Mouse (Mus musculus): ENCODE results near the gene Hist1h4h. TPM values are rescaled to one million over a fixed set of nuclear protein-coding genes. Genes with fewer than 3 reads are reported as not detected.
"Not testable (repeated sequence)": the region's sequence is repeated elsewhere in the genome, so short reads cannot be mapped to it uniquely, and the experiment has no call there.

Hist1h4h gene
- total RNA-seq, 4 experiments from 2014 or later = 381 to 523 (median 406) TPM

DNA sequence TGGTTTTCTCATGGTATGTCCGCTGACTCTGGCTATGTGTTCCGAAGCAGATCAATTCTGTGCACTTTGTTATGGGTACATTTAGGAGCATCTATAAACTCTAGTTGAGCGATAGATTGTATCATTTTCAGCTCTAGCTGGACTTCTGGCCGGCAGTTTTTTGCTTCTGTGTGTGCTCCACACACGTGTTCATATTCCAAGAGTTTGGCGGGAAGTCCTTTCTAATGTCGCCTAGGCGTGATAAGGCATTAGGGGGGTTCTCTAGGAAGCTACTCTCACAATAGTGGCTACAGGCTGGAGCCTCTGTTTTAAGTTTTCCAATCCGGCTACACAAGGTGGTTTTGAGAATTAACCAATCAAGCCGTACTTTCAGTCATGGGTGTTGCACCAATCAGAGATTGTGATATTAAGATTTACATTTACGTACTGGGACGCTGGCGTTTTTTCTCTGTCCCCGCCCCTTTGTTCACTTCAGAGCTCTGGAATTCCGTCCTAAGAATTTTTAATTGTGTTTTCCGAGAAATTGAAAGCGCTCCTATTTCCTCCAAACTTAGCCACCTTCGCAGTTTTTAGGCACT lies 25.1 kb downstream of the Hist1h4h start:
- DNase-seq = peak; percentile 61

DNA sequence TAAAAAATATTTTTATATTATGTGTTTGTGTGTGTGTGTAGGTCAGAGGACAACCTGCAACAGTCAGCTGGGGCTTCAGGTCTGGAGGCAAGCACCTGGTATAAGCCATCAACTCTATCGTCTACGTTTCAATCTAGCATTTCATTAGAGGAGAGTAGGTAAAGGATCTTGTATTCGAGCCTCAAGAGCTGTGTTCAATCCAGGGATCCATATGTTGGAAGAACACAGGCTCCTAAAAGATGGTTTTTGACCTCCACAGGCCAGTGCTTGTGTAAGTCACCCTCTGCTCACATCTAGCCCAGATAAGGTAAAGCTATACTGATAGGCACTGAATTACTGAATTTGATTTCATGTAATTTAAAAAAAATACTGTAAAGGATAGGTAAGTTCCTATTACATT lies 26.1 kb downstream of the Hist1h4h start:
- no peak for DNase-seq

GRCm38 (mm10) chr13:23560699-23561098 lies 29.8 kb downstream of the Hist1h4h start:
- not testable (repeated sequence) for DNase-seq

GRCm38 (mm10) chr13:23561531-23561882 lies 30.7 kb downstream of the Hist1h4h start:
- DNase-seq = not testable (repeated sequence)

- peak; percentile 94 for DNase-seq
These were observed 31.2 kb downstream of the Hist1h4h start, which contains the start of gene Hist1h3e for GRCm38 (mm10) chr13:23561883-23562659. TSS of gene Hist1h3e (minus strand) at chr13:23562369.

GRCm38 (mm10) chr13:23562699-23563462 lies 32.0 kb downstream of the Hist1h4h start:
- no peak for DNase-seq

GRCm38 (mm10) chr13:23564482-23564881 lies 33.6 kb downstream of the Hist1h4h start:
- DNase-seq = no peak

DNA sequence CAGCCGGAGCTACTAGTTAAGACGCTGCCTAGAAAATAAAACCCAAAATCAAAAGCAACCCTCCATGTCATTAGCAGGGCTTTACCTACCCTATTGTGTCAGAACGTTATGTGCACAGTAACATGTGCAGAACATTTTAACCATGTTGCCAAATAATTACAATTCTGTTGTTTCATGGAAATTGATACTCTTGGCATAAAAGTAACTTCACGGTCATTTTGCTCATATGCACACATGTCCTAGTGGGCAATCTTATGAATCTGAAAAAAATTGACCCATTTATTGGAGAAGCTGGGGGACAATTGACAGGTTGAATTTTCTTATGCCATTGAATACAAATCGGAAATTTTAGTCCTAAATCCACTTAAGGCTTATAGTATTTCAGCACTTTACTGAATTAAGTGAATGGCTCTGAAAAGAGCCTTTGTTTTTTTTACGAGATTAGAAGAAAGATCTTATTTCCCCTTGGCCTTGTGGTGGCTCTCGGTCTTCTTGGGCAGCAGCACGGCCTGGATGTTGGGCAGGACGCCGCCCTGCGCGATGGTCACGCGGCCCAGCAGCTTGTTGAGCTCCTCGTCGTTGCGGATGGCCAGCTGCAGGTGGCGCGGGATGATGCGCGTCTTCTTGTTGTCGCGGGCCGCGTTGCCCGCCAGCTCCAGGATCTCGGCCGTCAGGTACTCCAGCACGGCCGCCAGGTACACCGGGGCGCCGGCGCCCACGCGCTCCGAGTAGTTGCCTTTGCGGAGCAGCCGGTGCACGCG lies 39.6 kb downstream of the Hist1h4h start:
- DNase-seq = not testable (repeated sequence)

DNA sequence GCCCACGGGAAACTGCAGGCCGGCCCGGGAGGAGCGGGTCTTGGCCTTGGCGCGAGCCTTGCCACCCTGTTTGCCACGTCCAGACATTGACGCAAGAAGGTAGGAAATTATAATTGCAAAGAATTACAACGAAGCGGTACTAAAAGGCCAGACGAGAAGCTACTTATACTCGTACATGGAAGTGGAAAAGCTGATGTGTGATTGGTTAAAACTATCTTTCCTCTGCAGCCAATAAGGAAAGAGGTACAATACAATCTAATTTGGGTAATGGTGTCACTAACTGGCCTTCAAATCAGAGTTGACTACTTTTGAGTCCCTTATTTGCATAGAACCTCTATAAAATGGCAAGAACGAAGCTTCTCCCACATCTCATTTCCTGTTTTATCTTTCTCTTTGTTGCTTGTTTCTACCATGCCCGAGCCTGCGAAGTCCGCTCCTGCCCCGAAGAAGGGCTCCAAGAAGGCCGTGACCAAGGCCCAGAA lies 40.2 kb downstream of the Hist1h4h start, which contains the start of the genes Hist1h2ae and Hist1h2bg:
Hist1h2ae (minus strand) TSS at position 199 of the 482 bp plus-strand sequence.
Hist1h2bg (plus strand) TSS at position 375 of the 482 bp plus-strand sequence.
- DNase-seq = peak; percentile 69

- DNase-seq = not testable (repeated sequence)
These were observed 40.8 kb downstream of the Hist1h4h start for GRCm38 (mm10) chr13:23571504-23572217.

GRCm38 (mm10) chr13:23572218-23573033 lies 41.6 kb downstream of the Hist1h4h start:
- no peak for DNase-seq

DNA sequence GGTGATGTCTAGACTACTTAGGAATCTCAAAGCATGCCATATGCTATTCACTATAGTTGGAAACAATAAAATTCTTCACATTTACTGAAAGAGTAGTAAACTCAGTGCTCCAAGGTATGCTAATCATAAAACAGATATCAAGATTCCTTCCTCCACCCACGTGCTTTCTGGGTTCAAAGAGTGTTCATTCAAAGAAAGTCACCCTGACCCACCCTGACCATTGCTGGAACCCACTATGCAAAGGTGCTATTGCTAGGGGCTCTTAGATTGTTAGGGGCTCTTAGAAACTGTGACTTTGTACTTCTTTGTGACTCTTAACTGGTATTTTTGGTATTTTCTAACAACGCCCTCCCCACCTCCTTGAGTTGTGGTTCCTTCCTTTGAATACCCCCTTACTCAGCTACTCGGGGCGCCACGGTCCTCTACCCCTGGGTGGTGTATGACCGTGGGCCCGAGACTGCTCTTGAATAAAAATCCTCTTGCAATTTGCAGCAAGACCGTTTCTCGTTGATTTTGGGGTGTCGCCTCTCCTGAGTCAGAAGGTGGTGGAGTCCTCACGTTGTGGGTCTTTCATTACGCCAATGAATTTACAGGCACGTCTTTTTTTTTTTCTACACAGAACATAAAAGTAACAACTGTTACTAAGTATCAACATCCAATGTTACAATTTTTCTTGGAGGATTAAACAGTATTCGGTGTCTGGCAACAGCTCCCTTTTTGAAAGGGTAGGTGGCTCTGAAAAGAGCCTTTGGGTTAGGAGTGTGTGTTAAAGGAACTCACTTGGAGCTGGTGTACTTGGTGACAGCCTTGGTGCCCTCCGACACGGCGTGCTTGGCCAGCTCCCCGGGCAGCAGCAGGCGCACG lies 42.4 kb downstream of the Hist1h4h start:
- DNase-seq = not testable (repeated sequence)

- DNase-seq = peak; percentile 89
These were observed 43.2 kb downstream of the Hist1h4h start, which contains the start of the genes Hist1h2bf and Hist1h2ad for GRCm38 (mm10) chr13:23573898-23574524. TSS of gene Hist1h2bf (minus strand) at chr13:23574196. TSS of gene Hist1h2ad (plus strand) at chr13:23574381.

- not testable (repeated sequence) for DNase-seq
These were observed 43.8 kb downstream of the Hist1h4h start for GRCm38 (mm10) chr13:23574546-23575170.

DNA sequence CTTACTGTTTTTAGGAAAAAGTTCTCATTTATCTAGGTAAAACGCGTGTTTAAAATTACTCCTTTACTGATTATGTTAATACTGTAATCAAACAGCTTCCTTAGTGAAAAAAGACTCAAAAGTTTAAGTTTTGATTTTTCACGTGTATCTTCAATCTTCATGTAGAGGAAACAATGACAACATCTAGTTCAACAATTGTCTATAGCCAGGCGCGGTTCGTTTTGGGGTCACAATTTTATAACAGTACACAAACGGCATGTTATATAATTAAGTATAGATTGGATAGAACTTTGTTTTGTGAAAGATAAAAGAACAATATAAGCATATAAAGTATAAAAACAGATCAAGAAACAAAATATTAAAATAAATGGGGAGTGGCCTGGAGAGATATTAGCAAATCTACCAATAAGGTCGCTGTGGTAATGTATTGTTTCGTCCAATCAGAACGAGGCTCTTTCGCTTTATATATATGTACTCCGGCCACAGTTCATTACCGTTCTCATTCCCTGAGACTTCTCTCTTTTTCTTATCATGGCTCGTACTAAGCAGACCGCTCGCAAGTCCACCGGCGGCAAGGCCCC lies 44.5 kb downstream of the Hist1h4h start, which contains the start of gene Hist1h3d:
Hist1h3d (plus strand) TSS at position 493 of the 581 bp plus-strand sequence.
- DNase-seq = no peak

- DNase-seq = not testable (repeated sequence)
These were observed 45.0 kb downstream of the Hist1h4h start for GRCm38 (mm10) chr13:23575864-23576313.

GRCm38 (mm10) chr13:23576351-23576881 lies 45.6 kb downstream of the Hist1h4h start:
- DNase-seq = no peak
